Mouse (Mus musculus) lung, postnatal 0 days (tissue): Measurements from ENCODE around the gene Fry.

Source experiments
- CTCF ChIP-seq: IDR thresholded peaks from 2 replicates; pipeline ENCODE4 v1.5.1; 2016; ENCODE audit warnings: antibody characterized with exemption, mild to moderate bottlenecking
- EP300 ChIP-seq: IDR thresholded peaks from 2 replicates; pipeline ENCODE4 v1.6.1; 2016; ENCODE audit warnings: antibody characterized with exemption, mild to moderate bottlenecking, control low read depth

DNA sequence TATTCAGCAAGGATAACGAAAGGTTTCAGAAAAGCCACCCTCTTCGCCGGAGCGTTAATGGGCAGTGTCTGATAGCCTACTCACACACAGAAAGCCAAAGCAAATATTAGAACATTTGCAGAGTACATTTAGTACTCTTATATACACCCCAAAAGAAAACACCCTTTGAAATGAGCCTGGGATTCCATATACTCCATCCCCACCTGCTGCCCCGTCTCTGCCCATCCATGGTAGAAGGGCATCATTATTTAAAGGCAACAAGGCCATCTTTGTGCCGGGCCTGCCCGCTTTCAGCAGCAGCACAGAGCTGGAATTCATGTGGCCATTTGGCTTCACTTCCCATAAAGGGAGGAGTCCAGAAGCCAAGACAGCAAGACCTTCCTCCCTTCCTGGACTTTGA, 219.3 kb downstream of the Fry start:
- TF ChIP-seq CTCF = no peak
- TF ChIP-seq EP300 = no peak
